Mouse (Mus musculus) stomach, embryonic 16.5 days (tissue): Measurements from ENCODE around the gene Atp6ap2. TPM values are rescaled to one million over a fixed set of nuclear protein-coding genes. Genes with fewer than 3 reads are reported as not detected.

Experiments
- ATAC-seq: fragments of 200-750 bp; cut with Nextera tagmentation; 2 replicates; pipeline ENCODE4 v1.8.0; 2017; ENCODE audit warnings: moderate number of reproducible peaks, moderate TSS enrichment; ENCODE audit not compliant: insufficient read depth, low FRiP score
- H3K27ac ChIP-seq: fragments of 300-500 bp; sonication (generic); 2 replicates; pipeline ENCODE4 v1.5.1; 2014; ENCODE audit warnings: low read length
- H3K27me3 ChIP-seq: fragments of 300-500 bp; sonication (generic); 2 replicates; pipeline ENCODE4 v1.6.1; 2014; ENCODE audit warnings: low read length, control low read depth, mixed read lengths; ENCODE audit not compliant: control insufficient read depth, insufficient read depth
- H3K36me3 ChIP-seq: fragments of 300-500 bp; sonication (generic); 2 replicates; pipeline ENCODE4 v1.6.1; 2014; ENCODE audit warnings: low read length; ENCODE audit not compliant: control insufficient read depth, insufficient read depth
- H3K4me1 ChIP-seq: fragments of 300-500 bp; sonication (generic); 2 replicates; pipeline ENCODE4 v1.6.1; 2014; ENCODE audit warnings: low read length, control low read depth, mixed read lengths; ENCODE audit not compliant: control insufficient read depth, insufficient read depth
- H3K4me2 ChIP-seq: fragments of 300-500 bp; sonication (generic); 2 replicates; pipeline ENCODE4 v1.6.1; 2014; ENCODE audit warnings: low read depth, low read length, mixed read lengths
- H3K4me3 ChIP-seq: fragments of 300-500 bp; sonication (generic); replicated peaks from 2 replicates; pipeline ENCODE4 v1.5.1; 2014; ENCODE audit warnings: mild to moderate bottlenecking, low read length
- H3K9ac ChIP-seq: fragments of 300-500 bp; sonication (generic); 2 replicates; pipeline ENCODE4 v1.6.1; 2014; ENCODE audit warnings: low read length
- H3K9me3 ChIP-seq: fragments of 300-500 bp; sonication (generic); replicated peaks from 2 replicates; pipeline ENCODE4 v1.6.1; 2016; ENCODE audit warnings: low read length, control low read depth; ENCODE audit not compliant: control insufficient read depth
- WGBS: fragments of 180-500 bp; shearing (Covaris S2); extraction: QIAGEN DNeasy Blood & Tissue Kit; methylation state at CpG from one replicate; pipeline ENCODE4 v1.1.7; 2014; 5-methylcytosine and 5-hydroxymethylcytosine counted together
- polyA plus RNA-seq: library from polyadenylated mRNA; unstranded; fragments of >200 nt; fragmentation: Nextera tagmentation; extraction: Ambion mirVana; gene quantifications from 2 replicates; pipeline ENCODE4 v1.2.1, GENCODE M21; 2015

The Atp6ap2 gene
- 125 and 139 TPM in 2 replicates for polyA plus RNA-seq

DNA sequence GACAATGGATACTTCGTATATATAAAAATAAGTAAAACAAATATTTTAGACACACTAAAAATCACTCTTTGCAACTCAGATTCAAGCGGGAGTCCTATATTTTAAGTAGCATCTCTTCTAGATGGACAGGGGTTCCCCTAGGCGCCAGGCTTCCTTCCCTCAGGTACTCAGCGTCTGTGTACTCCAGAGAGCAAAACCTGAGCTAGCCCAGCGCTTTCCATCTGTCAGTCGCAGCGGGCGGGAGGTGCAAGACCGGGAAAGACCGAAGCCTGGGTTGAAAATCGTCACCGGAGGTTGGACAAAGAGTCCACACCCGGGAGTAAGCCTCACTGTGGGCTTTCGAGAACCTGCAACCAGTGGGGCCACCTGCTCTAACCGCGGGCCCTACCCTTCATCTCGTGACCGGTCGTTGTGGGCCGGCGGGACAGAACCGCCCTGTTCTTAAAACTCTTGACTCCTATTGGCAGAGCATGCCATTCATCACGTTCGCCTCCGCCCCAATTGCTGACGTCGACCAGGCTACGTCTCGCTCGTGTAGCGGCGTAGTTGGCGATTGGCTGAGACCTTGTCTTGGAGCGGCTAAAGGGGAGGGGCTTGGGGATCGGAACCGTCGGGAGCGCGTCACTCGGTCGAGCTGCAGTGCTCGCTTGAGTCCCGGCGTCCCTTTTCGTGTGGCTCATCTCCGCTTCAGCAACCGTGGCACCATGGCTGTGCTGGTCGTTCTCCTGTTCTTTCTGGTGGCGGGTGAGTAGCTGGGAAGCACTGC lies at the start of gene Atp6ap2:
Atp6ap2 (plus strand) TSS at position 610 of the 766 bp plus-strand sequence.
- peak; percentile 99 for ATAC-seq
- peak within 1 kb of the TSS; percentile 74 for H3K4me3 ChIP-seq
- WGBS, result 13% methylated on average over 49 of the region's 49 CpGs

GRCm38 (mm10) chrX:12544417-12544816 lies 43.2 kb upstream of the Atp6ap2 start:
- no peak overlapping the region for H3K4me2 ChIP-seq
- H3K9me3 ChIP-seq, result no peaks in the 10 kb centered on the region
- H3K27ac ChIP-seq, result no peak overlapping the region
- 71% methylated on average over 1 of the region's 1 CpGs for WGBS
- ATAC-seq, result no peak
- H3K4me1 ChIP-seq, result no peaks in the 10 kb centered on the region
- H3K9ac ChIP-seq, result no peak overlapping the region
- H3K27me3 ChIP-seq, result no peaks in the 10 kb centered on the region
- no peaks in the 10 kb centered on the region for H3K36me3 ChIP-seq
- no peak overlapping the region for H3K4me3 ChIP-seq

More for the DNA sequence above, at the start of gene Atp6ap2:
- Histone ChIP-seq H3K4me1 (no peaks in the 10 kb centered on the region), H3K4me2 (peak within 1 kb of the TSS; percentile 55), H3K9me3 (no peaks in the 10 kb centered on the region), H3K27me3 (no peaks in the 10 kb centered on the region; the same call in 1 of the 2 replicates), H3K9ac (peak within 1 kb of the TSS; percentile 88), H3K27ac (peak within 1 kb of the TSS; percentile 72), H3K36me3 (no peaks in the 10 kb centered on the region)

GRCm38 (mm10) chrX:12557086-12557485 lies 30.5 kb upstream of the Atp6ap2 start:
- H3K27me3 ChIP-seq, result no peaks in the 10 kb centered on the region
- H3K9me3 ChIP-seq, result no peaks in the 10 kb centered on the region
- H3K4me3 ChIP-seq, result no peak overlapping the region
- 78% methylated on average over 7 of the region's 7 CpGs for WGBS
- no peak overlapping the region for H3K9ac ChIP-seq
- no peak overlapping the region for H3K4me2 ChIP-seq
- no peak overlapping the region for H3K27ac ChIP-seq
- H3K36me3 ChIP-seq, result no peaks in the 10 kb centered on the region
- no peak for ATAC-seq
- H3K4me1 ChIP-seq, result no peaks in the 10 kb centered on the region

DNA sequence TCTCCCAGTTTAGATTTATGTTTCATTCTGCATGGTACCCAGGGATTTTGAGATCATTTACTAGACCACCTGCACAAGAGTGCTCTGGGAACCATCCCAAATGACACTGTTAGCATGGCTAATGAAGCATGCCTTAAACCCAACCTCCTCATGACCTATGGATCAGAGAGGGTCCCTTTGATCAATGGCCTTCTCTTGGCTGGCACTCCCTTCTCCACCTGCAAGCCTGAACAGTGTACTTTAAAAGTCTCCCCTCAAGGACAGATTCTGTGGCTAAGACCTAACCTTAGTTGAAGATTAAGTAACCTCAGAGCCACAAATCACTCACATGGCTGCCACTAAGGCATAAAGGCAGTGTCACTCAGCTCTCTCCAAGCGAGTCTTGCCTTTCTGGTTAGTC lies 16.2 kb upstream of the Atp6ap2 start:
- WGBS, result 48% methylated on average over 1 of the region's 1 CpGs
- ATAC-seq, result no peak
- H3K9me3 ChIP-seq, result no peaks in the 10 kb centered on the region

DNA sequence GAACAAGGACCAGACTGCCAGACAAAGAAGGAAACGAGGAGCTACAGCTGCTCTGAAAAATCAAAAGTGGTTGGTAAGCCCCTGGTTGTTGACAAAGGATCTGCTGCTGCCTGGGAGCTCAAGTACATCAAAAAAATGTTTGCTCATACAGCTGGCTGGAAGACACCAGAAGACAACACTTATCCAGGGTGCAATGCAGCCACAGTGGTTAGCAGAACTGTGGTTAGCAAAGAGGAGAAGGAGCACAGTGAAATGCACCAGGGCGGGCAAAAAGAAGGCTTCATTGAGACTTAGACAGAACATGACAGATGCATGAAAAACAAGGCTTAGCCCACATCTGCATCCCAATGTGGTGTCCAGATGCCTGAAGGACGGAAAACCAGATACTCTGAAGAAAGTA lies 9.7 kb upstream of the Atp6ap2 start:
- H3K27me3 ChIP-seq, result no peaks in the 10 kb centered on the region
- 42% methylated on average over 3 of the region's 3 CpGs for WGBS
- ATAC-seq, result no peak

More for the DNA sequence above, 16.2 kb upstream of the Atp6ap2 start:
- Histone ChIP-seq H3K27ac (peak overlapping the region; percentile 27; the same call in 1 of the 2 replicates), H3K4me1 (no peaks in the 10 kb centered on the region), H3K4me2 (no peak overlapping the region), H3K9ac (no peak overlapping the region), H3K36me3 (no peaks in the 10 kb centered on the region), H3K27me3 (no peaks in the 10 kb centered on the region; the same call in 1 of the 2 replicates), H3K4me3 (no peak overlapping the region)

GRCm38 (mm10) chrX:12578339-12578868 lies 9.2 kb upstream of the Atp6ap2 start:
- H3K4me1 ChIP-seq, result no peaks in the 10 kb centered on the region
- 52% methylated on average over 2 of the region's 2 CpGs for WGBS
- no peaks in the 10 kb centered on the region for H3K36me3 ChIP-seq

More for the DNA sequence above, 9.7 kb upstream of the Atp6ap2 start:
- H3K4me2 ChIP-seq, result no peak overlapping the region
- no peak overlapping the region for H3K4me3 ChIP-seq
- no peaks in the 10 kb centered on the region for H3K4me1 ChIP-seq
- no peaks in the 10 kb centered on the region for H3K9me3 ChIP-seq
- no peak overlapping the region for H3K27ac ChIP-seq
- no peak overlapping the region for H3K9ac ChIP-seq
- no peaks in the 10 kb centered on the region for H3K36me3 ChIP-seq

GRCm38 (mm10) chrX:12583261-12583660 lies 4.3 kb upstream of the Atp6ap2 start:
- 79% methylated on average over 5 of the region's 5 CpGs for WGBS
- H3K9me3 ChIP-seq, result no peaks in the 10 kb centered on the region
- no peak overlapping the region for H3K9ac ChIP-seq
- no peak for ATAC-seq
- no peaks in the 10 kb centered on the region for H3K4me1 ChIP-seq
- no peaks in the 10 kb centered on the region; the same call in 1 of the 2 replicates for H3K27me3 ChIP-seq
- H3K36me3 ChIP-seq, result no peaks in the 10 kb centered on the region
- H3K4me2 ChIP-seq, result no peak overlapping the region
- H3K27ac ChIP-seq, result no peak overlapping the region
- no peak overlapping the region for H3K4me3 ChIP-seq

More at GRCm38 (mm10) chrX:12578339-12578868, 9.2 kb upstream of the Atp6ap2 start:
- Histone ChIP-seq H3K27ac (no peak overlapping the region), H3K9me3 (no peaks in the 10 kb centered on the region), H3K9ac (no peak overlapping the region), H3K4me3 (no peak overlapping the region), H3K27me3 (no peaks in the 10 kb centered on the region), H3K4me2 (no peak overlapping the region)
- no peak for ATAC-seq

GRCm38 (mm10) chrX:12587958-12588355 lies 356 bp downstream of the Atp6ap2 start:
- H3K4me3 ChIP-seq, result peak overlapping the region; percentile 74
- peak overlapping the region; percentile 70 for H3K27ac ChIP-seq
- H3K9me3 ChIP-seq, result no peaks in the 10 kb centered on the region
- no peaks in the 10 kb centered on the region; the same call in 1 of the 2 replicates for H3K27me3 ChIP-seq
- H3K4me1 ChIP-seq, result no peaks in the 10 kb centered on the region
- H3K4me2 ChIP-seq, result peak overlapping the region; percentile 55
- WGBS, result 19% methylated on average over 18 of the region's 18 CpGs
- no peaks in the 10 kb centered on the region for H3K36me3 ChIP-seq
- peak overlapping the region; percentile 88 for H3K9ac ChIP-seq
- ATAC-seq, result peak; percentile 60; the same call in 1 of the 2 replicates

DNA sequence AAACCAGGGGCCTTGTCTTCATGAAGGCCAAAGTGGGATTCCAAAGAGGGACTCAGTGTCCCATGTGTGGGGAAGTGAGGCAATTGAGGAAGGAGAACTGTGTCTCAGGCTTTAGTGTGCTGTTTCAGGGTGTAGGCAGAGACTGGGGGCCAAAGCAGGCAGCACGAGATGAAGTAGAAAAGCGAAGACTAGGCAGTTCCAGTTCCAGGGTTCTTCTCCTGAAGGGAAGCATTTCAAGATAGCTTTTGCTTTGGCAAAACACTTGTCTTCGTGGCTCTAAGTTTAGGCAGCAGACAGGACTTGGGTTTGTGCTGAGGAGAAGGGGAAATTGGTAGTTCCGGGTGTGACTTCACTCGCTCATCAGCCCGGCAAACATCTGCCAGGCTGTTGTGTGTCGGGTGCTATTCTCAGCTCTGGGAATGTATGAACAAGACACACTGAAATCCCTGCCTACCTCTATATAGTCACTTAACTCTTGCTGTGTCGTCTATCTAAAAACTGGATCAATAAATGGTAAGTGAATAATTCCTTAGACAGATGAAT lies 3.9 kb downstream of the Atp6ap2 start:
- WGBS, result 69% methylated on average over 8 of the region's 8 CpGs

More for the DNA sequence above, 3.9 kb downstream of the Atp6ap2 start:
- Histone ChIP-seq H3K27me3 (no peaks in the 10 kb centered on the region; the same call in 1 of the 2 replicates), H3K4me3 (no peak overlapping the region), H3K27ac (no peak overlapping the region), H3K36me3 (no peaks in the 10 kb centered on the region), H3K4me2 (no peak overlapping the region), H3K9me3 (no peaks in the 10 kb centered on the region), H3K9ac (no peak overlapping the region), H3K4me1 (no peaks in the 10 kb centered on the region)
- no peak for ATAC-seq
